Mouse (Mus musculus) forebrain, embryonic 12.5 days (tissue): ENCODE data around the gene Tssk3. TPM values are rescaled to one million over a fixed set of nuclear protein-coding genes. Genes with fewer than 3 reads are reported as not detected.
"Not testable (repeated sequence)": the region's sequence is repeated elsewhere in the genome, so short reads cannot be mapped to it uniquely, and the experiment has no call there.

ENCODE experiments used
- ATAC-seq: fragments of 200-750 bp; cut with Nextera tagmentation; 2 replicates; pipeline ENCODE4 v1.8.0; 2017; ENCODE audit warnings: moderate TSS enrichment; ENCODE audit not compliant: low FRiP score
- H3K27ac ChIP-seq: fragments of 300-500 bp; sonication (generic); 2 replicates; pipeline ENCODE4 v1.5.1; 2016; ENCODE audit warnings: mild to moderate bottlenecking
- H3K27me3 ChIP-seq: fragments of 300-500 bp; sonication (generic); 2 replicates; pipeline ENCODE4 v1.6.1; 2016; ENCODE audit warnings: mild to moderate bottlenecking
- H3K36me3 ChIP-seq: fragments of 300-500 bp; sonication (generic); replicated peaks from 2 replicates; pipeline ENCODE4 v1.6.1; 2016; ENCODE audit warnings: mild to moderate bottlenecking
- H3K4me1 ChIP-seq: fragments of 300-500 bp; sonication (generic); 2 replicates; pipeline ENCODE4 v1.6.1; 2016
- H3K4me2 ChIP-seq: fragments of 300-500 bp; sonication (generic); 2 replicates; pipeline ENCODE4 v1.6.1; 2016; ENCODE audit warnings: mild to moderate bottlenecking, moderate library complexity
- H3K4me3 ChIP-seq: fragments of 300-500 bp; sonication (generic); replicated peaks from 2 replicates; pipeline ENCODE4 v1.5.1; 2016; ENCODE audit warnings: mild to moderate bottlenecking
- H3K9ac ChIP-seq: fragments of 300-500 bp; sonication (generic); 2 replicates; pipeline ENCODE4 v1.6.1; 2016; ENCODE audit warnings: mild to moderate bottlenecking
- H3K9me3 ChIP-seq: fragments of 300-500 bp; sonication (generic); 2 replicates; pipeline ENCODE4 v1.6.1; 2016
- WGBS: fragments of 180-500 bp; shearing (Covaris S2); methylation state at CpG from one replicate; pipeline ENCODE4 v1.1.7; 2016; 5-methylcytosine and 5-hydroxymethylcytosine counted together
- polyA plus RNA-seq: library from polyadenylated mRNA; unstranded; fragments of >200 nt; fragmentation: Nextera tagmentation; extraction: Ambion mirVana; gene quantifications from 2 replicates; pipeline ENCODE4 v1.2.1, GENCODE M21; 2016

Gene Tssk3
- not detected in 2 replicates for polyA plus RNA-seq

DNA sequence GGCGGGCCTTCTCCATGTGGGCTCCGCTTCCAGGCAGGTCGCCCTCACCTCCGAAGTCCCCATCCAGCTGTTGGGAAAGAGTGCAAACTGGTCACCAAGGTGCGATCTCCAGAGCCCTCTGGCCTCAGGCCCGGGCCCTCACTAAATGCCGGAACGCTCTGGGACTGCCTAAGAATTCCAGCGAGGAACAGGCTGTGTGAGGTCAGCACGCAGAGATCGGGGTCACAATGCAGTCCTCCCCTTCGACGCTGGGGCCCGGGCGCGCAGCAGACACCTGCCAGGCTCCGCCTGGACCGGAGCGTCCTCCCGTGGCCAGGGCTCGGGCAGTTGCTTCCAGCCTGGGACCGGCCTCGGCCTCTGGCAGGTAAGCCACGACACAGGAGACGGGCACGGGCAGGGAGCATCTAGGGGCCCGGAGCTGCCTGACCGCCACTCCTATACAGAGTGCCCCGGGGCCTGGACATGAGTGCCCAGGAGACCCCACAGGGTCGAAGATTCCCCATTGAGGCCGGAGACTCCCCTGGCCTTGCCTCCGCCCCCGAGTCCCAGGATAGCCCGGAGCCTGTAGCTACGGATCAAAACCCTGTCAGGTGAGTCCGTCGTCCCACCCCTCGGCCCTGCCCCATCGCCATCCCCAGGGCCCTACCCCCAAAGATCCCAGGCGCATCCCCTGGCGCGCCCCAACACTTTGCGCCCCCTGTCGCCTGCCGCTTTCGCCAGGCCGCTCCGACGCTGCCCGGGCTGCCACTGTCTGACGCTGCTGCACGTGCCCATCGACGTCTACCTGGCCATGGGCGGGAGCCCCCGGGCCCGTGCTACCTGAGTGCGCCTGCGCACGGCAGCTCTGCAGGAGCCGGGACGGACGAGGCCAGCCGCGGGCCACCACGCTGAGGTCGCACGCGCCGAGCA, at the start of gene Tssk3, which contains the start of gene Fam229a:
TSS of gene Tssk3 (minus strand) at position 51 of the 909 bp plus-strand sequence.
TSS of gene Fam229a (plus strand) at position 219 of the 909 bp plus-strand sequence.
- no peak within 1 kb of the TSS for H3K27ac ChIP-seq
- peaks cover 29% of the 10 kb centered on the region for H3K36me3 ChIP-seq
- H3K4me1 ChIP-seq, result peaks cover 25% of the 10 kb centered on the region
- H3K4me3 ChIP-seq, result peak within 1 kb of the TSS; percentile 39
- H3K4me2 ChIP-seq, result peak within 1 kb of the TSS; percentile 60
- ATAC-seq, result 0 out of 2 replicates have a peak, but pooled peaks have one; percentile 24
- H3K9me3 ChIP-seq, result no peaks in the 10 kb centered on the region
- peak within 1 kb of the TSS; percentile 53; the same call in 1 of the 2 replicates for H3K9ac ChIP-seq
- H3K27me3 ChIP-seq, result peaks cover 32% of the 10 kb centered on the region
- 3% methylated on average over 70 of the region's 70 CpGs for WGBS

DNA sequence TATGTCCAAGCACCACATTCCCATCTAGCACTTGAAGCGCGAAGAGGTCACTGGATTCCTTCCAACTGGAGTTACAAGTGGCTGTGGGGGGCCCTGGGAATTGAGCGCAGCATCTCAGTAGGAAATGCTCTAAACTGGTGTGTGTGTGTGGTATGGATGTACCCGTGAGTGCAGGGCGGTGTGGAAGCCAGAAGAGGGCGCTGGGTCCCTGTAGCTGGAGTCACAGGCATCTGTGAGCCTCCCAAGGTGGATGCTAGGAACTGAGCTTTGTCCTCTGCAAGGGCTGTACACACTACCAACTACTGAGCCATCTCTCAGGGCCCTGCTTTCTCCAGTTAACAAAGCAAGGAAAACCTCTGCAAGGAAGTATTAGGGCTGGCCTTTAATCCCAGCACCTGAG, 49.2 kb upstream of the Tssk3 start:
- ATAC-seq, result no peak
- Histone ChIP-seq H3K9ac (no peak overlapping the region), H3K27ac (no peak overlapping the region), H3K9me3 (no peaks in the 10 kb centered on the region), H3K36me3 (peaks cover 41% of the 10 kb centered on the region), H3K4me1 (peaks cover 22% of the 10 kb centered on the region), H3K4me3 (no peak overlapping the region), H3K4me2 (no peak overlapping the region), H3K27me3 (no peaks in the 10 kb centered on the region)
- WGBS, result 91% methylated on average over 6 of the region's 6 CpGs

DNA sequence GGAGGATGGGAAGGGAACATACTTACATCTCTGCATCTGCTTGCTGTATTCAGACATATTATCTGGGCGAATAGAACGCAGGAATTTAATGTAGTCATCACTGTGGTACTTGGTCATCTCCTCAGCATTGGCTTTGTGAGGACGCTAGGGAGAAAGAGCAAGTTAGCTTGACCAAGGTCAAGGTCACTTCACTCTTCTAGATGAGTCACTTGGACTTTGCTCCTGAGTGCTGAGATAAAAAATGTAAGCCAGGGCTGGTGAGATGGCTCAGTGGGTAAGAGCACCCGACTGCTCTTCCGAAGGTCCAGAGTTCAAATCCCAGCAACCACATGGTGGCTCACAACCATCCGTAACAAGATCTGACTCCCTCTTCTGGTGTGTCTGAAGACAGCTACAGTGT, 38.1 kb upstream of the Tssk3 start:
- ATAC-seq, H3K27ac ChIP-seq, H3K9me3 ChIP-seq, H3K4me1 ChIP-seq, H3K4me3 ChIP-seq, H3K27me3 ChIP-seq, H3K9ac ChIP-seq, H3K4me2 ChIP-seq: not testable (repeated sequence)
- H3K36me3 ChIP-seq, result peaks cover 86% of the 10 kb centered on the region
- WGBS, result 92% methylated on average over 6 of the region's 6 CpGs

DNA sequence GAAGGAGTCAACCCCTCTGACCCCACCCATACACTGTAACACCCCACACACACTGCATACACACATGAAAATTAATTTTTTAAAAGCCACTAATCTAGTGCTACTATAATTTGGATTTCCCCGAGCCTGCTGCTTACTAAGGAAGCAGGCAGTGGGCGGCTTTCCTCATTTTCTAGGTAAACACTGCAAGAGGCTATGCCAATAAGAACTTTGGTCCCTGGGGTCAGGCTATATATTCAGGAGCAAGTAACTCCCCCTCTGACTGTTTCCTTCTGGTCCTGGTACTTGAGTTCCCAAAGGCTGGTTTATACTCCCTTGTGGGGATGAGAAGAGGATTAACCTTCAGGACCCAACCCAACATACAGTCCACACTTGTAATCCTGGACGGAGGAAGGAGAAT, 35.1 kb upstream of the Tssk3 start:
- Histone ChIP-seq H3K4me1 (no peaks in the 10 kb centered on the region), H3K27ac (no peak overlapping the region), H3K27me3 (no peaks in the 10 kb centered on the region), H3K4me3 (no peak overlapping the region), H3K9me3 (no peaks in the 10 kb centered on the region), H3K4me2 (no peak overlapping the region), H3K9ac (no peak overlapping the region), H3K36me3 (peaks cover 90% of the 10 kb centered on the region)
- ATAC-seq, result no peak
- 93% methylated on average over 3 of the region's 3 CpGs for WGBS

DNA sequence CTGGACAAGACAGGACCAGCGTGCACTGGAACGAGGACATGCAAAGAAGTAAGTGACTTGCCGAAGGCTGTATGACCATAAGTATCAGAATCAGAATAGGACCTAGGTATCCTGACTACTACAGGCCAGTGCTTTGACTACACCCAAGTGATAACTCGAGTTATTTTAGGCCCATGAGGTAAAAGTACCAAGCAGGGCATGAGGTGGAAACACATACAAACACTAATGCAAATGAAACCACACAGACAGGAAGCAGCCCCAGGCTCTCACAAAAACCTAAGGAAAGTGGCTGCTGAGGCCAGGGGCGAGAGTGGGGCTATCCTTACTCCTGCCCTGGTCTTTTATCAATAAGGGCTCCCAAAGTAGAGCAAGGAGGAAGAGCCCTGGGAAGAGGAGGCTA, 34.5 kb upstream of the Tssk3 start:
- H3K9me3 ChIP-seq, result no peaks in the 10 kb centered on the region
- H3K4me2 ChIP-seq, result no peak overlapping the region
- H3K4me3 ChIP-seq, result no peak overlapping the region
- no peaks in the 10 kb centered on the region for H3K4me1 ChIP-seq
- H3K36me3 ChIP-seq, result peaks cover 90% of the 10 kb centered on the region
- no peaks in the 10 kb centered on the region for H3K27me3 ChIP-seq
- no peak overlapping the region for H3K9ac ChIP-seq
- no peak overlapping the region for H3K27ac ChIP-seq
- no peak for ATAC-seq
- 94% methylated on average over 5 of the region's 5 CpGs for WGBS

DNA sequence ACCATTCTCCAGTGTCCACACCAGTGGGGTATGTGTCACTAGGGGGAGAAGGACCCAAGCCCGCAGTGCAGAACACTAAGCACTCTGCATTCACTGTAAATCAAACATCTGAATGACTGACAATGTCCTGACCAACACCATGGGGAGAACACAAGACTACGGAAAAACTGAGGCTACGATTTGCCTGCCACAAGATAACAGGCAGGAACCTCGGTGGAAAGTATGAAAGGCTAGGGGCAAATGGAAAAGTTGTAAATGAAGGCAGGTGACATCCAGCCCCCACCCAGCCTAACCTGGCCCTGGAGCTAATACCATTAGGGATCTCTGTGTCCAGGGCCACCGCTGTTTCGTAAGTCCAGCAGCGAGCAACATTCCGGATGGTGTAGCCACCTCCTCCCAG, 27.7 kb upstream of the Tssk3 start:
- peaks cover 78% of the 10 kb centered on the region for H3K36me3 ChIP-seq
- no peak for ATAC-seq

DNA sequence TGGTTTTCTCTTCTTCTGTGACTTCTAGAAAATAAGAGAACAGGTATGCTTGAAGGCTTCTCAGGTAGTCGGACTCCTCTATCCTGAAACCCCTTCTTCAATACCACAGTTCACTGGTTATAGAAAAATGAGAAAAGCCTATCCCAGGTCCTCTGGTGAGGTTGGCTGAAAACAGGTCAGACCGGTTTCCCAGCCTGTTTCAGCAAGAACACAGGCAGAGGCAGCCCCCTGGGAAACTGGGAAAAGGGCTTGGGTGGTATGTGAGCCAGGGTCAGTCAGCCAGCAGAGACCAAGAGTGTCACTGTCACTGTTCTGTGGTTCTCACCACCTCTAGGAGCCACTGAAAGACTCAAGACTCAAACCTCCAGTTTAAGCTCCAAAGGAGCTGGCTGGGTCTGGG, 26.1 kb upstream of the Tssk3 start:
- Histone ChIP-seq H3K4me2 (no peak overlapping the region), H3K36me3 (peaks cover 62% of the 10 kb centered on the region), H3K27ac (peak overlapping the region; percentile 70; the same call in 1 of the 2 replicates), H3K9ac (peak overlapping the region; percentile 21; the same call in 1 of the 2 replicates), H3K9me3 (no peaks in the 10 kb centered on the region), H3K27me3 (no peaks in the 10 kb centered on the region), H3K4me3 (no peak overlapping the region), H3K4me1 (peaks cover 29% of the 10 kb centered on the region)
- 49% methylated on average over 2 of the region's 2 CpGs for WGBS
- no peak for ATAC-seq

More for the DNA sequence above, 27.7 kb upstream of the Tssk3 start:
- Histone ChIP-seq H3K4me1 (peaks cover 19% of the 10 kb centered on the region), H3K4me3 (no peak overlapping the region), H3K27ac (no peak overlapping the region), H3K9ac (no peak overlapping the region), H3K9me3 (no peaks in the 10 kb centered on the region), H3K27me3 (no peaks in the 10 kb centered on the region), H3K4me2 (no peak overlapping the region)
- WGBS, result 94% methylated on average over 8 of the region's 8 CpGs

DNA sequence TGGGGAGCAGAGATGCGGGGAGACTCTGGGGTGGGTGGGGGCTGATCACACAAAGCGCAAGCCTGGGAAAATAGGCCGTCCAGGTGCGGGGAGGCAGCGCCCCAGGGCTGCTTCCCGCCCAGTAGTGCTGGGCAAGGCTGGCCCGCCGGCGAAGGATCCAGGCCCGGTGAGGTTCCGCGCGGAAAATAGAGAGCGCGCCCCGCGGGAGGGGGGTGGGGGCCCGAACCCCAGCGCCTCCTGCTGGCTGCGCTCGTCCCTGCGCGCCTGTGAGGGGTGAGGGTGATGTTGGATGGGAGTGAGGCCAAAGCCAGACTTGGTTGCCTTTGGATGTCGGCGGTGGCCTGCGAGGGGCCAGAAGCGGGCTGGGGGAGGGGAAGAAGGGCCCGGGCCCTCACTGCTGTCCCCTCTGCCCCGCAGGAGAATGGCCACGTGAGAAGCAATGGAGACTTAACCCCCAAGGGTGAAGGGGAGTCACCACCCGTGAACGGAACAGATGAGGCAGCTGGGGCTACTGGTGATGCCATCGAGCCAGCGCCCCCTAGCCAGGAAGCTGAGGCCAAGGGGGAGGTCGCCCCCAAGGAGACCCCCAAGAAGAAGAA, 23.6 kb upstream of the Tssk3 start:
- WGBS, result under 1% methylated on average over 29 of the region's 35 CpGs
- peak overlapping the region; percentile 100 for H3K9ac ChIP-seq
- peaks cover 48% of the 10 kb centered on the region for H3K4me1 ChIP-seq
- ATAC-seq, result peak; percentile 45
- H3K4me2 ChIP-seq, result peak overlapping the region; percentile 84
- peak overlapping the region; percentile 100 for H3K4me3 ChIP-seq
- H3K36me3 ChIP-seq, result peaks cover 37% of the 10 kb centered on the region
- H3K27me3 ChIP-seq, result no peaks in the 10 kb centered on the region
- peak overlapping the region; percentile 99 for H3K27ac ChIP-seq
- H3K9me3 ChIP-seq, result no peaks in the 10 kb centered on the region

DNA sequence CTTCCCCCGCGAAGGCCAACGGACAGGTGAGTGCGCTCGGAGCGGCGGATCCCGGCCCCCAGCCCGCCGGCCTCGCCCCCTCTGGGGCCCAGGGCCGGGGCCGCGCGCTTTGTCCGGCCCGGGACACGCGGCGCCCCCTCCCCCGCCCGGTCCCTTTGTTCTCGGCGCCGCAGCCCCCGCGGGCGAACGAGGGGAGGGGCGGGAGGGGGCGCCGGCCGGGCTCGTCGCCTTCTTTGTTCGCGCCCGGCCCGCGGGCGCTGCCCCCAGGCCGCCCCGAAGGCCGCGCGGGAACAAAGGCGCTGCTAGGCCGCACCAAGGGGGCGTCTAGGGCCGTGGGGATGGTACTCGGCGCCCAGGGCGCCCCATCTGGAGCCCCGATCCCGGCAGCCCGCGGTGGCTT, 23.1 kb upstream of the Tssk3 start:
- Histone ChIP-seq H3K27me3 (no peaks in the 10 kb centered on the region), H3K9ac (peak overlapping the region; percentile 100), H3K4me2 (peak overlapping the region; percentile 84), H3K4me3 (peak overlapping the region; percentile 100), H3K9me3 (no peaks in the 10 kb centered on the region), H3K27ac (peak overlapping the region; percentile 99), H3K4me1 (peaks cover 52% of the 10 kb centered on the region), H3K36me3 (peaks cover 37% of the 10 kb centered on the region)
- ATAC-seq, result peak; percentile 40
- 0% methylated on average over 33 of the region's 57 CpGs for WGBS

DNA sequence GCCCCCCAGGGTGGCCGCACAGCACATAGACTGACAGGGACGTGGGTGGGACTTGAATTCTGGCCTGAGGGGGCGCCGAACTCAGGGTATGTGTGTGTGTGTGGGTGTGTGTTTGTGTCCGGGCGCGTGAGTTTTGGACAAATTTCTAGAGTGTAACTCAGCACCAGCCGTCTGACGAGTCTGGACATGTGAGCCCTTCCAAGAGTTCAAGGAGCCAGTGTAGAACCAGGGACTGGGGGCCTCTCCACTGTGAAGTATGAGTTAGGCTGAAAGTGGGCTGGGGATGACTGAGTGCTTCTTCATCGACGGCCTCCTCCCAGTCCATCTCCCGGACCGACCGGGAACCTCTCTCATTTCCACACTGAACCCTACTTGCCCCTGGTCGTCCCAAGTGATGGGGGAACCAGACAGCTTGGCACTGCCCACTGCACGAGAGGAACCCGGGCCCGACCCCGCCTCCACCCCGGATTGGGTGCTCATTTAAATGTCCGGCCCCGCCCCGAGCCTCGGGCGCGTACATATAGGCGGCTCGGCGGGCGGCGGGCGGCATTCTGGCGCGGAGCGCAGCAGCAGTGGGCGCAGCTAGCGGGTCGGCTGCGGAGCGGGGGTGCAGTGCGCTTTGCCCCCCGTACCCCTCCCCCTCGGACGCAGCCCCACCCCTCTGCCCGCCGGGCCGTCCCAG, 22.4 kb upstream of the Tssk3 start, which contains the start of gene Marcksl1:
TSS of gene Marcksl1 (plus strand) at position 496 of the 682 bp plus-strand sequence.
- 5% methylated on average over 45 of the region's 47 CpGs for WGBS

DNA sequence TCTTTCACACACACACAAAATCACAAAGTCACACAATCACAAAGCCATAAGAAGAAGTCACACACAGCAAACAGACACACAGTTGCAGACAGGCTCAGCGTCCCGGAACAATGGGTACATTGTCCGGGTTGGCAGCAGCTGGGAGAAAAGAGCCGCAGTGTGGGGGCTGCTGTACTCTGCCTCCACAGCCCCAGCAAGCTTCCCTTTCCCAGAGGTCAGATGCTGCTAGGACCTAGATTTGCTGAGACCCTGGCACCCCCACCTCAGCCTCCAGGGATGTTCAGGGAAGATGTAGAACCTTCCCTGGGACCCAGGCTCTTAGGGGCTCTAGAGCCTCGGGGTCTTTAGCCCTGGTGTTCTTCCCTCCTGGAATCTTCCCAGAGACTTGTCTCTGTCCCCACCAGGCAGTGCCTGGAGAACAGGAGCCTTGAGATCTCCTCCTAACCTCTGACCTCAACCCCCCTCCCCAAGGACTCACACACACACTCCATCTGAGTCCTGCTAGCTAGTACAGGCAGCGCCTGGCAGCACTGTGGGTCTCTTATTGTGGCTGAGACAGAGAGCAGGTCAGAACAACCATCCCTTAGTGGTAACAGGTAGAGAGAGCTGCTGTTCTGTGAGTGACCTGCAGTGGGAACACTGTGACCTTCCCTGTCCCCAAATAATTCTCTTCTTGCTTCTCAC, 20.7 kb upstream of the Tssk3 start:
- WGBS, result 9% methylated on average over 6 of the region's 6 CpGs
- no peak for ATAC-seq
- Histone ChIP-seq H3K27me3 (no peaks in the 10 kb centered on the region), H3K4me2 (peak overlapping the region; percentile 19; the same call in 1 of the 2 replicates), H3K9ac (peak overlapping the region; percentile 25; the same call in 1 of the 2 replicates), H3K36me3 (peaks cover 14% of the 10 kb centered on the region), H3K9me3 (no peaks in the 10 kb centered on the region), H3K4me3 (no peak overlapping the region; the same call in 1 of the 2 replicates), H3K4me1 (peaks cover 50% of the 10 kb centered on the region), H3K27ac (peak overlapping the region; percentile 59)

More for the DNA sequence above, 22.4 kb upstream of the Tssk3 start, which contains the start of gene Marcksl1:
- Histone ChIP-seq H3K27me3 (no peaks in the 10 kb centered on the region), H3K4me3 (peak within 1 kb of the TSS; percentile 100), H3K27ac (peak within 1 kb of the TSS; percentile 99), H3K36me3 (peaks cover 30% of the 10 kb centered on the region), H3K4me2 (peak within 1 kb of the TSS; percentile 84), H3K4me1 (peaks cover 56% of the 10 kb centered on the region), H3K9me3 (no peaks in the 10 kb centered on the region), H3K9ac (peak within 1 kb of the TSS; percentile 100)
- ATAC-seq, result peak; percentile 91
